Mouse (Mus musculus): Measurements from ENCODE around the gene Ccm2l.

DNA sequence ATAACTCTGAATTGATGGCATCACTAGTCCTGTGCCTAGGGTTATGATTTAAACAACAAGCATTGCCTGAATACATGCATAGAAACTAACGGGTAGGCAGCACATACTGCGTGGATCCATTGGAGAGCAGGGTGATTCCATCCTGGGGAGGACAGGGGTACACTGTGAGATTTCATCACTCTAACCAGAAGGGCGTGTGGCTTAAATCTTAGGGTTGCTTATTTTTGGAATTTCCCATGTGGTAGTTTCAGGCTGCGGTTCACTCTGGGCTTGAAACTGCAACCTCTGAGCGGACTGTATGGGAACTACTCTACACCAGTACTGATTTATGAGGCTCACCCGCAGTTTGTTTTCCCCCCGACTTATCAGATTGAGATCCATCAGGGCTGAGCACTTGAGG is 45.5 kb downstream of the Ccm2l start:
- no peak for TF ChIP-seq CTCF (IDR thresholded peaks at IDR 0.05; ENCODE audit: insufficient read depth, low read length)
- no peak for TF ChIP-seq POLR2A (IDR thresholded peaks at IDR 0.05; ENCODE audit: borderline replicate concordance, extremely low read depth, low read depth, low read length)

Data from lung, adult 2 months (tissue).